Mouse (Mus musculus): ENCODE measurements around the gene Tfr2.

DNA sequence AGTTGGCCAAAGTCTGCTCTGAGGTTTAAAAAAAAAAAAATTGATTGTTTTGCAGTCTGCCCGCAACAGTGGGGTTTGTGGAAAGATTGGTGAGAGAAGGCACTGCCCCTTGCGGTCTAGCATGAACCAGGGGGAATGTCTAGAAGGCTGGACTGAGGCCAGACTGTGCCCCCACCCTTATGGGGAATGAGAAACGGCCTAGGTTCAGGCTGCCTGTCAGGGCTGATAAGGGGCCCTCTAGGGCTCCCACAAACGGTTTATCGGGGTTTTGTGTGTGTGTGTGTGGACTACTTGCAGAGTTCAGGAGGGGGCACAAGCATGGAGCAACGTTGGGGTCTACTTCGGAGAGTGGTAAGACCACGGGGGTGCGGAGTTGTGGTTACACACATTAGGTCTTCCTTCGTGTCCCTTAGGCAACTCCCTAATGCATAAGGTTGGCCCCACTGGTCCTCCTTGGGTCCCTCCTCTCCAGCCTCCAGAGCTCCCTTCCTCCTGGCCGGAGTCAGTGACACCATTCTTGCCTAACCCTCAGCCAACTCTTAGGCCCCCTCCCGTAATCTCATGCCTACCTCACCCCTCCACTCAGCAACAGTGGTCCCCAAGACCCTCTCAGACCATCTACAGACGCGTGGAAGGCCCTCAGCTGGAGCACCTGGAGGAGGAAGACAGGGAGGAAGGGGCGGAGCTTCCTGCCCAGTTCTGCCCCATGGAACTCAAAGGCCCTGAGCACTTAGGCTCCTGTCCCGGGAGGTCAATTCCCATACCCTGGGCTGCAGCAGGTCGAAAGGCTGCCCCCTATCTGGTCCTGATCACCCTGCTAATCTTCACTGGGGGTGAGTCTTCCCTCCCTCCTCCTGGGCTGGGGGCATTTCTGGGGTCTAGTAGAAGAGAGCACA is 1.3 kb downstream of the Tfr2 start:
- TF ChIP-seq CTCF (IDR thresholded peaks at IDR 0.05; ENCODE audit: extremely low read depth, insufficient read length, insufficient replicate concordance, low read depth, low read length) (no peak), POLR2A (IDR thresholded peaks at IDR 0.05; ENCODE audit: low read depth, low read length) (no peak)
